Mouse (Mus musculus): ENCODE data around the gene Gclm. TPM values are rescaled to one million over a fixed set of nuclear protein-coding genes. Genes with fewer than 3 reads are reported as not detected.

Gene Gclm
- polyA plus RNA-seq, 1 experiment = 443 TPM

GRCm38 (mm10) chr3:122242876-122243275 is 2.5 kb upstream of the Gclm start:
- H3K4me1 ChIP-seq (ENCODE audit: control insufficient read depth, insufficient read depth, insufficient read length, low read length) = peaks cover 2% of the 10 kb centered on the region; the same call in 1 of the 2 replicates
- 59% methylated on average over 6 of the region's 6 CpGs for WGBS
- no peaks in the 10 kb centered on the region for H3K27me3 ChIP-seq (ENCODE audit: control insufficient read depth, insufficient read depth, low read length)
- no peak for TF ChIP-seq POLR2A (IDR thresholded peaks at IDR 0.05; ENCODE audit: low read depth, low read length)
- no peaks in the 10 kb centered on the region for H3K36me3 ChIP-seq (ENCODE audit: control insufficient read depth, insufficient read depth, low read length)
- no peak overlapping the region for H3K27ac ChIP-seq (ENCODE audit: insufficient read depth, low read depth, low read length)
- H3K4me3 ChIP-seq (ENCODE audit: low read depth, low read length) = no peak overlapping the region

GRCm38 (mm10) chr3:122243416-122244167 is 1.8 kb upstream of the Gclm start:
- TF ChIP-seq POLR2A (IDR thresholded peaks at IDR 0.05; ENCODE audit: low read depth, low read length) (no peak), CTCF (IDR thresholded peaks at IDR 0.05; ENCODE audit: extremely low read depth, insufficient read length, insufficient replicate concordance, low read depth, low read length) (no peak)
- Histone ChIP-seq H3K4me1 (ENCODE audit: control insufficient read depth, insufficient read depth, insufficient read length, low read length) (peaks cover 2% of the 10 kb centered on the region; the same call in 1 of the 2 replicates), H3K36me3 (ENCODE audit: control insufficient read depth, insufficient read depth, low read length) (no peaks in the 10 kb centered on the region), H3K4me3 (ENCODE audit: low read depth, low read length) (no peak overlapping the region), H3K27ac (ENCODE audit: insufficient read depth, low read depth, low read length) (no peak overlapping the region), H3K27me3 (ENCODE audit: control insufficient read depth, insufficient read depth, low read length) (no peaks in the 10 kb centered on the region)
- 45% methylated on average over 14 of the region's 14 CpGs for WGBS

GRCm38 (mm10) chr3:122244759-122245158 is 598 bp upstream of the Gclm start:
- 33% methylated on average over 6 of the region's 6 CpGs for WGBS
- H3K27ac ChIP-seq (ENCODE audit: insufficient read depth, low read depth, low read length) = no peak overlapping the region
- H3K4me3 ChIP-seq (ENCODE audit: low read depth, low read length) = no peak overlapping the region
- TF ChIP-seq POLR2A (IDR thresholded peaks at IDR 0.05; ENCODE audit: low read depth, low read length) = no peak
- no peak for TF ChIP-seq CTCF (IDR thresholded peaks at IDR 0.05; ENCODE audit: extremely low read depth, insufficient read length, insufficient replicate concordance, low read depth, low read length)
- no peaks in the 10 kb centered on the region for H3K36me3 ChIP-seq (ENCODE audit: control insufficient read depth, insufficient read depth, low read length)
- H3K4me1 ChIP-seq (ENCODE audit: control insufficient read depth, insufficient read depth, insufficient read length, low read length) = peaks cover 2% of the 10 kb centered on the region; the same call in 1 of the 2 replicates
- no peaks in the 10 kb centered on the region for H3K27me3 ChIP-seq (ENCODE audit: control insufficient read depth, insufficient read depth, low read length)

GRCm38 (mm10) chr3:122245878-122246332 is 548 bp downstream of the Gclm start:
- 1% methylated on average over 50 of the region's 50 CpGs for WGBS
- H3K4me1 ChIP-seq (ENCODE audit: control insufficient read depth, insufficient read depth, insufficient read length, low read length) = peaks cover 2% of the 10 kb centered on the region; the same call in 1 of the 2 replicates
- H3K27ac ChIP-seq (ENCODE audit: insufficient read depth, low read depth, low read length) = peak overlapping the region; percentile 85
- no peak for TF ChIP-seq POLR2A (IDR thresholded peaks at IDR 0.05; ENCODE audit: low read depth, low read length)
- TF ChIP-seq CTCF (IDR thresholded peaks at IDR 0.05; ENCODE audit: extremely low read depth, insufficient read length, insufficient replicate concordance, low read depth, low read length) = no peak
- no peaks in the 10 kb centered on the region for H3K36me3 ChIP-seq (ENCODE audit: control insufficient read depth, insufficient read depth, low read length)
- H3K4me3 ChIP-seq (ENCODE audit: low read depth, low read length) = peak overlapping the region; percentile 94
- no peaks in the 10 kb centered on the region for H3K27me3 ChIP-seq (ENCODE audit: control insufficient read depth, insufficient read depth, low read length)

- Histone ChIP-seq H3K4me3 (ENCODE audit: low read depth, low read length) (peak overlapping the region; percentile 94), H3K4me1 (ENCODE audit: control insufficient read depth, insufficient read depth, insufficient read length, low read length) (peaks cover 2% of the 10 kb centered on the region; the same call in 1 of the 2 replicates), H3K27me3 (ENCODE audit: control insufficient read depth, insufficient read depth, low read length) (no peaks in the 10 kb centered on the region), H3K36me3 (ENCODE audit: control insufficient read depth, insufficient read depth, low read length) (no peaks in the 10 kb centered on the region), H3K27ac (ENCODE audit: insufficient read depth, low read depth, low read length) (peak overlapping the region; percentile 85)
- whole genome bisulfite sequencing = 18% methylated on average over 6 of the region's 6 CpGs
- TF ChIP-seq CTCF (IDR thresholded peaks at IDR 0.05; ENCODE audit: extremely low read depth, insufficient read length, insufficient replicate concordance, low read depth, low read length) = 0 out of 2 replicates have a peak, but pooled peaks have one; percentile 1
- no peak for TF ChIP-seq POLR2A (IDR thresholded peaks at IDR 0.05; ENCODE audit: low read depth, low read length)
Observed at GRCm38 (mm10) chr3:122246406-122246805, 1.0 kb downstream of the Gclm start.

- Histone ChIP-seq H3K4me1 (ENCODE audit: control insufficient read depth, insufficient read depth, insufficient read length, low read length) (peaks cover 2% of the 10 kb centered on the region; the same call in 1 of the 2 replicates), H3K27me3 (ENCODE audit: control insufficient read depth, insufficient read depth, low read length) (no peaks in the 10 kb centered on the region), H3K27ac (ENCODE audit: insufficient read depth, low read depth, low read length) (peak overlapping the region; percentile 74), H3K4me3 (ENCODE audit: low read depth, low read length) (peak overlapping the region; percentile 54), H3K36me3 (ENCODE audit: control insufficient read depth, insufficient read depth, low read length) (no peaks in the 10 kb centered on the region)
- WGBS = 28% methylated on average over 12 of the region's 12 CpGs
- TF ChIP-seq CTCF (IDR thresholded peaks at IDR 0.05; ENCODE audit: extremely low read depth, insufficient read length, insufficient replicate concordance, low read depth, low read length) = no peak
- TF ChIP-seq POLR2A (IDR thresholded peaks at IDR 0.05; ENCODE audit: low read depth, low read length) = no peak
Observed at GRCm38 (mm10) chr3:122246986-122247767, 1.8 kb downstream of the Gclm start.

- TF ChIP-seq CTCF (IDR thresholded peaks at IDR 0.05; ENCODE audit: extremely low read depth, insufficient read length, insufficient replicate concordance, low read depth, low read length) (no peak), POLR2A (IDR thresholded peaks at IDR 0.05; ENCODE audit: low read depth, low read length) (no peak)
- peak overlapping the region; percentile 14; the same call in 1 of the 2 replicates for H3K4me3 ChIP-seq (ENCODE audit: low read depth, low read length)
- H3K36me3 ChIP-seq (ENCODE audit: control insufficient read depth, insufficient read depth, low read length) = no peaks in the 10 kb centered on the region
- peaks cover 5% of the 10 kb centered on the region; the same call in 1 of the 2 replicates for H3K4me1 ChIP-seq (ENCODE audit: control insufficient read depth, insufficient read depth, insufficient read length, low read length)
- H3K27ac ChIP-seq (ENCODE audit: insufficient read depth, low read depth, low read length) = peak overlapping the region; percentile 74
- WGBS = 88% methylated on average over 2 of the region's 2 CpGs
- no peaks in the 10 kb centered on the region for H3K27me3 ChIP-seq (ENCODE audit: control insufficient read depth, insufficient read depth, low read length)
Observed at GRCm38 (mm10) chr3:122247768-122248100, 2.4 kb downstream of the Gclm start.
